Mouse (Mus musculus): ENCODE results near the gene Bhlhe40. TPM values are rescaled to one million over a fixed set of nuclear protein-coding genes. Genes with fewer than 3 reads are reported as not detected.

Bhlhe40 gene
- polyA plus RNA-seq, 1 experiment from 2014 or later: 7.8 TPM

- H3K27me3 ChIP-seq: no peaks in the 10 kb centered on the region
- no peak overlapping the region for H3K27ac ChIP-seq
- no peak overlapping the region for H3K4me3 ChIP-seq (replicated peaks)
- H3K36me3 ChIP-seq (replicated peaks): no peaks in the 10 kb centered on the region
- H3K4me2 ChIP-seq: no peak overlapping the region
- H3K4me1 ChIP-seq: no peaks in the 10 kb centered on the region
- ATAC-seq (ENCODE audit: low FRiP score): no peak
- H3K9ac ChIP-seq: no peak overlapping the region
- H3K9me3 ChIP-seq: no peaks in the 10 kb centered on the region
- WGBS: 79% methylated on average over 7 of the region's 7 CpGs
Measured at GRCm38 (mm10) chr6:108680503-108680902, 20.1 kb downstream of the Bhlhe40 start.

- Histone ChIP-seq H3K9ac (no peak overlapping the region), H3K4me1 (no peaks in the 10 kb centered on the region), H3K4me3 (replicated peaks) (no peak overlapping the region), H3K36me3 (replicated peaks) (no peaks in the 10 kb centered on the region), H3K4me2 (no peak overlapping the region), H3K27me3 (no peaks in the 10 kb centered on the region), H3K27ac (no peak overlapping the region), H3K9me3 (no peaks in the 10 kb centered on the region)
- no peak for ATAC-seq (ENCODE audit: low FRiP score)
- 88% methylated on average over 4 of the region's 4 CpGs for WGBS
Measured at GRCm38 (mm10) chr6:108681084-108681483, 20.7 kb downstream of the Bhlhe40 start.

GRCm38 (mm10) chr6:108683140-108683539, 22.7 kb downstream of the Bhlhe40 start:
- H3K9me3 ChIP-seq: no peaks in the 10 kb centered on the region
- no peak for ATAC-seq (ENCODE audit: low FRiP score)
- no peak overlapping the region for H3K4me2 ChIP-seq
- H3K9ac ChIP-seq: no peak overlapping the region
- no peaks in the 10 kb centered on the region for H3K36me3 ChIP-seq (replicated peaks)
- H3K27me3 ChIP-seq: no peaks in the 10 kb centered on the region
- 82% methylated on average over 1 of the region's 1 CpGs for WGBS
- H3K4me1 ChIP-seq: no peaks in the 10 kb centered on the region
- H3K27ac ChIP-seq: no peak overlapping the region
- no peak overlapping the region for H3K4me3 ChIP-seq (replicated peaks)

GRCm38 (mm10) chr6:108684430-108684829, 24.0 kb downstream of the Bhlhe40 start:
- Histone ChIP-seq H3K9ac (no peak overlapping the region), H3K9me3 (no peaks in the 10 kb centered on the region), H3K4me3 (replicated peaks) (no peak overlapping the region), H3K27me3 (no peaks in the 10 kb centered on the region), H3K4me2 (no peak overlapping the region), H3K4me1 (no peaks in the 10 kb centered on the region; the same call in 1 of the 2 replicates), H3K27ac (no peak overlapping the region), H3K36me3 (replicated peaks) (no peaks in the 10 kb centered on the region)
- no peak for ATAC-seq (ENCODE audit: low FRiP score)
- 82% methylated on average over 5 of the region's 5 CpGs for WGBS

- Histone ChIP-seq H3K36me3 (replicated peaks) (no peaks in the 10 kb centered on the region), H3K4me1 (no peaks in the 10 kb centered on the region; the same call in 1 of the 2 replicates), H3K9me3 (no peaks in the 10 kb centered on the region), H3K4me3 (replicated peaks) (no peak overlapping the region), H3K9ac (no peak overlapping the region), H3K27me3 (no peaks in the 10 kb centered on the region), H3K4me2 (no peak overlapping the region), H3K27ac (no peak overlapping the region)
- 64% methylated on average over 9 of the region's 9 CpGs for WGBS
- ATAC-seq (ENCODE audit: low FRiP score): no peak
Measured at GRCm38 (mm10) chr6:108685758-108686355, 25.4 kb downstream of the Bhlhe40 start.

- no peak overlapping the region for H3K4me2 ChIP-seq
- no peaks in the 10 kb centered on the region for H3K36me3 ChIP-seq (replicated peaks)
- H3K27me3 ChIP-seq: no peaks in the 10 kb centered on the region
- H3K27ac ChIP-seq: no peak overlapping the region
- H3K4me3 ChIP-seq (replicated peaks): no peak overlapping the region
- H3K9ac ChIP-seq: no peak overlapping the region
- WGBS: 89% methylated on average over 3 of the region's 3 CpGs
- H3K9me3 ChIP-seq: no peaks in the 10 kb centered on the region
- no peak for ATAC-seq (ENCODE audit: low FRiP score)
- no peaks in the 10 kb centered on the region; the same call in 1 of the 2 replicates for H3K4me1 ChIP-seq
Measured at GRCm38 (mm10) chr6:108686930-108687329, 26.5 kb downstream of the Bhlhe40 start.

GRCm38 (mm10) chr6:108688344-108688743, 27.9 kb downstream of the Bhlhe40 start:
- Histone ChIP-seq H3K27ac (no peak overlapping the region), H3K27me3 (no peaks in the 10 kb centered on the region), H3K4me1 (no peaks in the 10 kb centered on the region; the same call in 1 of the 2 replicates), H3K4me3 (replicated peaks) (no peak overlapping the region), H3K9me3 (no peaks in the 10 kb centered on the region), H3K4me2 (no peak overlapping the region), H3K9ac (no peak overlapping the region), H3K36me3 (replicated peaks) (no peaks in the 10 kb centered on the region)
- no peak for ATAC-seq (ENCODE audit: low FRiP score)
- 69% methylated on average over 5 of the region's 5 CpGs for WGBS

- H3K9me3 ChIP-seq: no peaks in the 10 kb centered on the region
- ATAC-seq (ENCODE audit: low FRiP score): no peak
- WGBS: 81% methylated on average over 3 of the region's 3 CpGs
Measured at GRCm38 (mm10) chr6:108692986-108693385, 32.6 kb downstream of the Bhlhe40 start.

GRCm38 (mm10) chr6:108694965-108695724, 34.7 kb downstream of the Bhlhe40 start:
- Histone ChIP-seq H3K9me3 (no peaks in the 10 kb centered on the region), H3K4me3 (replicated peaks) (no peak overlapping the region), H3K9ac (no peak overlapping the region), H3K4me2 (no peak overlapping the region), H3K4me1 (peaks cover 25% of the 10 kb centered on the region), H3K27ac (no peak overlapping the region), H3K36me3 (replicated peaks) (no peaks in the 10 kb centered on the region), H3K27me3 (peaks cover 17% of the 10 kb centered on the region)
- WGBS: 94% methylated on average over 8 of the region's 8 CpGs
- ATAC-seq (ENCODE audit: low FRiP score): no peak

More at GRCm38 (mm10) chr6:108692986-108693385, 32.6 kb downstream of the Bhlhe40 start:
- no peak overlapping the region for H3K9ac ChIP-seq
- no peaks in the 10 kb centered on the region for H3K36me3 ChIP-seq (replicated peaks)
- H3K4me2 ChIP-seq: no peak overlapping the region
- H3K4me3 ChIP-seq (replicated peaks): no peak overlapping the region
- peaks cover 5% of the 10 kb centered on the region for H3K4me1 ChIP-seq
- no peak overlapping the region for H3K27ac ChIP-seq
- 0 out of 2 replicates have a peak, but pooled peaks cover 5% of the 10 kb centered on the region for H3K27me3 ChIP-seq

GRCm38 (mm10) chr6:108695844-108696821, 35.7 kb downstream of the Bhlhe40 start:
- Histone ChIP-seq H3K4me2 (no peak overlapping the region), H3K9me3 (no peaks in the 10 kb centered on the region), H3K27ac (no peak overlapping the region), H3K4me1 (peaks cover 34% of the 10 kb centered on the region), H3K27me3 (peaks cover 17% of the 10 kb centered on the region), H3K36me3 (replicated peaks) (no peaks in the 10 kb centered on the region), H3K9ac (no peak overlapping the region), H3K4me3 (replicated peaks) (no peak overlapping the region)
- no peak for ATAC-seq (ENCODE audit: low FRiP score)
- 82% methylated on average over 11 of the region's 11 CpGs for WGBS

- Histone ChIP-seq H3K36me3 (replicated peaks) (no peaks in the 10 kb centered on the region), H3K9me3 (no peaks in the 10 kb centered on the region), H3K4me2 (no peak overlapping the region), H3K27ac (no peak overlapping the region), H3K4me1 (peaks cover 34% of the 10 kb centered on the region), H3K4me3 (replicated peaks) (no peak overlapping the region), H3K9ac (no peak overlapping the region), H3K27me3 (peaks cover 17% of the 10 kb centered on the region)
- 95% methylated on average over 3 of the region's 3 CpGs for WGBS
- no peak for ATAC-seq (ENCODE audit: low FRiP score)
Measured at GRCm38 (mm10) chr6:108696822-108697202, 36.4 kb downstream of the Bhlhe40 start.

GRCm38 (mm10) chr6:108697345-108697744, 36.9 kb downstream of the Bhlhe40 start:
- peaks cover 38% of the 10 kb centered on the region for H3K4me1 ChIP-seq
- 89% methylated on average over 10 of the region's 10 CpGs for WGBS
- H3K4me3 ChIP-seq (replicated peaks): no peak overlapping the region
- no peak for ATAC-seq (ENCODE audit: low FRiP score)
- H3K9me3 ChIP-seq: no peaks in the 10 kb centered on the region
- H3K9ac ChIP-seq: no peak overlapping the region
- H3K4me2 ChIP-seq: no peak overlapping the region
- H3K36me3 ChIP-seq (replicated peaks): no peaks in the 10 kb centered on the region
- H3K27me3 ChIP-seq: peaks cover 17% of the 10 kb centered on the region
- H3K27ac ChIP-seq: no peak overlapping the region

Measured in forebrain, embryonic 12.5 days (tissue).